Mouse (Mus musculus): Measurements from ENCODE around the gene Tmem92. TPM values are rescaled to one million over a fixed set of nuclear protein-coding genes. Genes with fewer than 3 reads are reported as not detected.

Tmem92 gene
- polyA plus RNA-seq (2012; fragmentation: generic; extraction: Trizol), result not detected

GRCm38 (mm10) chr11:94782603-94783002 is at the start of gene Tmem92:
TSS of gene Tmem92 (minus strand) at chr11:94782703.

GRCm38 (mm10) chr11:94741732-94742272 is 40.7 kb downstream of the Tmem92 start, which contains the start of gene Cdc34b:
TSS of gene Cdc34b (plus strand) at chr11:94741782.

Other genes starting within 250 kb of the Tmem92 start
- gene Rsad1, start 233.4 kb downstream of the Tmem92 start, polyA plus RNA-seq (2012; fragmentation: generic; extraction: Trizol), result 1 to 10 TPM; 1.9 to 5.3 TPM
- gene Chad, start 217.7 kb downstream of the Tmem92 start, polyA plus RNA-seq (2012; fragmentation: generic; extraction: Trizol), result under 1 TPM in 1 of 2 experiments, not detected in 1; 0.08 TPM
- 1 to 10 TPM; 1.2 to 5.9 TPM for gene Acsf2, start 180.8 kb downstream of the Tmem92 start, polyA plus RNA-seq (2012; fragmentation: generic; extraction: Trizol)
- 100 to 1,000 TPM; 116 to 226 TPM for gene Lrrc59, start 152.9 kb downstream of the Tmem92 start, polyA plus RNA-seq (2012; fragmentation: generic; extraction: Trizol)
- gene Mrpl27, start 128.9 kb downstream of the Tmem92 start, polyA plus RNA-seq (2012; fragmentation: generic; extraction: Trizol), result 100 to 1,000 TPM in 1 of 2 experiments, 10 to 100 TPM in 1; 81.1 to 126 TPM
- gene Eme1, start 128.7 kb downstream of the Tmem92 start, polyA plus RNA-seq (2012; fragmentation: generic; extraction: Trizol), result 1 to 10 TPM; 7.5 to 8.1 TPM
- 10 to 100 TPM in 1 of 2 experiments, 1 to 10 TPM in 1; 9.0 to 35.0 TPM for gene Xylt2, start 105.2 kb downstream of the Tmem92 start, polyA plus RNA-seq (2012; fragmentation: generic; extraction: Trizol)
- gene Gm11541, start 78.2 kb downstream of the Tmem92 start, polyA plus RNA-seq (2012; fragmentation: generic; extraction: Trizol), result not detected
- gene Cdc34b, start 40.9 kb downstream of the Tmem92 start, polyA plus RNA-seq (2012; fragmentation: generic; extraction: Trizol), result under 1 TPM; 0.05 to 0.19 TPM
- 1,000 to 10,000 TPM in 1 of 2 experiments, 100 to 1,000 TPM in 1; 307 to 2,727 TPM for gene Col1a1, start 153.5 kb upstream of the Tmem92 start, polyA plus RNA-seq (2012; fragmentation: generic; extraction: Trizol)
- not detected for gene Hils1, start 184.9 kb upstream of the Tmem92 start, polyA plus RNA-seq (2012; fragmentation: generic; extraction: Trizol)
- 1 to 10 TPM; 2.7 to 3.4 TPM for gene Sgca, start 193.6 kb upstream of the Tmem92 start, polyA plus RNA-seq (2012; fragmentation: generic; extraction: Trizol)
- 10 to 100 TPM; 26.4 to 89.0 TPM for gene Ppp1r9b, start 208.3 kb upstream of the Tmem92 start, polyA plus RNA-seq (2012; fragmentation: generic; extraction: Trizol)
- 10 to 100 TPM; 15.7 to 73.7 TPM for gene Samd14, start 227.2 kb upstream of the Tmem92 start, polyA plus RNA-seq (2012; fragmentation: generic; extraction: Trizol)

Measured in C3H10T1/2 (cell line).